Mouse (Mus musculus): ENCODE measurements around the gene Sh3pxd2a.

Gene Sh3pxd2a

DNA sequence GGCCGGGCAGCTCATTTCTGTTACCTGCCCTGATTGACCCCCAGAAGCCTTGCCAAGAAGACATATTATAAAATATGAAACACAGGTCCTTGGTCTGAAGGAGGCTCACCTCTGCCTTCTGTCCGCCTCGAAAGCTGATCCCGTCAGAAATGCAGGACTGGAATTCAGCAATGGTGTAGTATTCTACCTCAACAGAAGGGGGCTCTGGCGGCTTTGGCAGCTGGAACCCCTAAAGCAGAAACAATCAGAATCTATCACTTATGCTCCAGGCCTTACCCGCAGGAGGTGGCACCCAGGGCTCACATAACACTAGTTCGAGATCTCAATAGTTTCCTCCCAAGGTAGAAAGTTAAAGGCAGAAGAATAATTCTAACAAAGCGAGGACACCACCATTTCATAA is 194.5 kb downstream of the Sh3pxd2a start:
- no peak for DNase-seq (ENCODE audit: low spot score)

DNA sequence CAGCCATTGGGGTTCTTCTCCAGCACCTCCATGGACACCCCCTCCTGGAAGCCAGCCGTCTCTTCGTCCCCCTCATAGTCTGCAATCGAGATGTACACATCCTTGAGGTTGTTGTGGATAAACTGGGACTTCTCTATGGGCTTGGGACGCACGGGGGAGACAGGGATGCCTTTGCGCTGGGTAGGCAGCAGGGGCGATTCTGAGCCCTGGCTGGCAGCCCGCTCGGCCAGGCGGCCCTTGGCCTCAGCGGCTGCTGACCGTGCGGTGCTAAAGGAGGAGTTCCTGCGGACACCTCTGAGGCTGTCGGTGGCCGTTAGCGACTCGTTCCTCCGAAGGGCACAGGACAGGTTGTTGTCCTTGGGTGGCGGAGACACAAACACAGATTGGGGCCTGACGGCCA is 197.1 kb downstream of the Sh3pxd2a start:
- DNase-seq (ENCODE audit: low spot score), result no peak

- no peak for DNase-seq (ENCODE audit: low spot score)
Observed at GRCm38 (mm10) chr19:47266070-47266801, 198.0 kb downstream of the Sh3pxd2a start.

GRCm38 (mm10) chr19:47264322-47265092 is 199.7 kb downstream of the Sh3pxd2a start:
- peak; percentile 80 for DNase-seq (ENCODE audit: low spot score)

DNA sequence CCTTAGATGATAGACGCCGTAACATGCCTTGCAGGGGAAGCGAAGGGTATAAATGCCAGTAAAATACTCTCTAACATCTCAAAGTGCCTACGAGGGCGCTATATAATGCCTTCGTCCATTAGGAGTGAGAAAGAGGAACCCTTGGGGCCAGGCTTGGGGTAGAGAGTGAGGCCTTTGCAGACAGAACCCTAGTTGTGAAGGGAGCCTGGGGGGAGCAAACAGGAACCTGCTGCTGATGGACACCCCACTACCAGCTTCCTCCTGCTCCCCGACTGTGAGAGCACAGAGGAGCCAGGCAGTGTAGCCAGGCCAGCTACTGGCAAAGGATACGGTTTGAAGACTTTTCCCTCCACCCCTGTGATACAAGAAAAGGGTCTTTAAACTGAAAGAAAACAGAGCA is 200.6 kb downstream of the Sh3pxd2a start:
- DNase-seq (ENCODE audit: low spot score), result no peak

GRCm38 (mm10) chr19:47261196-47261595 is 203.0 kb downstream of the Sh3pxd2a start:
- DNase-seq (ENCODE audit: low spot score), result peak; percentile 62

DNA sequence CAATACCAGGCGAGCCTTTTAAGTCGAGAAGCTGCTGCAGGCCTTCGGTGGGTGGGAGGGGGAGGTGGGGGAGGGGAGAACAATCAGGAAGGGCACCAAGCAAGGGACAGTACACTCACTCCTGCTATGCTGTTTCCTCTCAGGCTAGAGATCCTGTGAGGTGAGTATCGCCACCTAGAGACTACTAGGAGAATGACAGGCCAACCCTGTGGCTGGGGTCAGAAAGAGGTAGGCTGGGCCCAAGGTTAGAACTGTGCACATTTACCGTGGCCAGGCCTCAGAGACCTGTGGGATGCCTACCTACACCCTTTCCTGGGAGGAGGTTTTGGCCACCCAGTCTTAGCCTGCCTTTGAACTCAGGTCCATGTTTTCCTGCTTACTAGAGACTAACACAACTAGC is 204.6 kb downstream of the Sh3pxd2a start:
- no peak for DNase-seq (ENCODE audit: low spot score)

DNA sequence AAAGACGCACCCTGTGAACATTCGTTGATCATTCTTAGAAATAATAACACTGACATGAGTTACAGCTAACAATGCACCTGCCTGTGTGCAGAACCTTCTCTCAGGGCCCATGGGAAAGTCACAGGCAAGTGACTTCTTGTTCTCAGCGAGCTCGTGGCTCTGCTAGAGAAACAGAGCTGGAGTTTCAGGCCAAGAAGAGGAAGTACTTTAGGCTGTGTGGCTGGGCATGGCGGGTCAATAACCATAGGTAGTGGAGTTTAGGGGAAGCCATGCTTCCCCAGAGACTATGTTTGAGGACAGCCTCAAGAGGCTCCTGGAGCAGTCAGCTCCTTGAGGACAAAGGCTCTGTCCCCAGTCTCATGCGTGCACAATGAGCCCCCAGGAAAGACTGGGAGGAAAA is 208.3 kb downstream of the Sh3pxd2a start:
- no peak for DNase-seq (ENCODE audit: low spot score)

GRCm38 (mm10) chr19:47255036-47255435 is 209.2 kb downstream of the Sh3pxd2a start:
- DNase-seq (ENCODE audit: low spot score), result no peak

DNA sequence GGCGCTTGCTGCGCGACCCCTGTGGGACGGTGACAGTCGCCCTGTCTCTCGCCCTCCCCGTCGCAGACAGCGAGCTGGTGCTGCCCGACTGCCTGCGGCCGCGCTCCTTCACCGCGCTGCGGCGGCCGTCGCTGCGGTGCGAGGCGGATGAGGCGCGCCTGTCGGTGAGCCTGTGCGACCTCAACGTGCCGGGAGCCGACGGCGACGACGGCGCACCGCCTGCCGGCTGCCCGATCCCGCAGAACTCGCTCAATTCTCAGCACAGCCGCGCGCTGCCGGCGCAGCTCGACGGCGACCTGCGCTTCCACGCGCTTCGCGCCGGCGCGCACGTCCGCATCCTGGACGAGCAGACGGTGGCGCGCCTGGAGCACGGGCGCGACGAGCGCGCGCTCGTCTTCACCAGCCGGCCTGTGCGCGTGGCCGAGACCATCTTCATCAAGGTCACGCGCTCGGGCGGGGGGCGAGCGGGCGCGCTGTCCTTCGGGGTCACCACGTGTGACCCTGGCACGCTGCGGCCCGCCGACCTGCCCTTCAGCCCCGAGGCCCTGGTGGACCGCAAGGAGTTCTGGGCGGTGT is 211.1 kb downstream of the Sh3pxd2a start:
- DNase-seq (ENCODE audit: low spot score), result no peak

- no peak for DNase-seq (ENCODE audit: low spot score)
Observed at GRCm38 (mm10) chr19:47250931-47251330, 213.3 kb downstream of the Sh3pxd2a start.

GRCm38 (mm10) chr19:47248906-47249568 is 215.2 kb downstream of the Sh3pxd2a start:
- no peak for DNase-seq (ENCODE audit: low spot score)

DNA sequence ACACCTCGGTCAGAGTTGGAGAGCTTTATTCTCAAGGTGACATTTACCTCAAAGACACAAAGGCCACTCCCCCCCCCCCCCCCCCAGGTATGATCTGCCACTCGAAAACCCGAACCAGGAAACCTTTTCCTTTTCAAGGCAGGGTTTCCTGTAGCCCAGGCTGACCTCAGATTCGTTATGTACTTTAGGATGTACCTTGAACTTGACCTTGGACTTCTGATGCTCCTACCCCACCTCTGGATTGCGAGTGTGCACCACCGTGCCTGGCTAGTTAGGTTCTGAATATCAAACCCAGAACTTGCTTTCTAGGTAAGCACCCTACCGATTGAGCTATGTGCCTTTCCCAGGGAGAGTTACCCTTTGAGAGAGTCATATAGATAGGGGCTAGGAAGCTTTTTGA is 215.9 kb downstream of the Sh3pxd2a start:
- no peak for DNase-seq (ENCODE audit: low spot score)

DNA sequence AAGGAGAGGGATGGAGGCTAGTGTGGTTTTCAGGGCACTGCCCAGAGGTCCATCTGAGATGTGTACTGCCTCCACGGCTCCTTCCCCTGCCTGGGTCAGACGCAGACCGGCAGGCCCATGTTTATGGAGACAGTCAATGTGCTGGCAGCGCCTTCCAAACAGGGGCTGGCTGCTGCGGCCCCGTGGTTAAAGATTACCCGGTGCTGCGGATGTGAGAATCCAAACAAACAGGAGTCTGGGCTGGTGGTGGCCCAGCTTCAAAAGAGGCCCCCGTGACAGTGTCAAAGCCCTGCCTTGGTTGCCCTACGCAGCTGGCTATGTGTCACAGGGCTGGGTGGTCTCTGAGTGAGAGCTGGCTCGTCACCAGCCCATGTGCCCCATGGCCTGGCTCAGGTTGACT is 216.4 kb downstream of the Sh3pxd2a start:
- no peak for DNase-seq (ENCODE audit: low spot score)

GRCm38 (mm10) chr19:47245512-47245911 is 218.7 kb downstream of the Sh3pxd2a start:
- no peak for DNase-seq (ENCODE audit: low spot score)

- no peak for DNase-seq (ENCODE audit: low spot score)
Observed at GRCm38 (mm10) chr19:47242227-47242626, 222.0 kb downstream of the Sh3pxd2a start.

GRCm38 (mm10) chr19:47240957-47241356 is 223.2 kb downstream of the Sh3pxd2a start:
- DNase-seq (ENCODE audit: low spot score), result no peak

DNA sequence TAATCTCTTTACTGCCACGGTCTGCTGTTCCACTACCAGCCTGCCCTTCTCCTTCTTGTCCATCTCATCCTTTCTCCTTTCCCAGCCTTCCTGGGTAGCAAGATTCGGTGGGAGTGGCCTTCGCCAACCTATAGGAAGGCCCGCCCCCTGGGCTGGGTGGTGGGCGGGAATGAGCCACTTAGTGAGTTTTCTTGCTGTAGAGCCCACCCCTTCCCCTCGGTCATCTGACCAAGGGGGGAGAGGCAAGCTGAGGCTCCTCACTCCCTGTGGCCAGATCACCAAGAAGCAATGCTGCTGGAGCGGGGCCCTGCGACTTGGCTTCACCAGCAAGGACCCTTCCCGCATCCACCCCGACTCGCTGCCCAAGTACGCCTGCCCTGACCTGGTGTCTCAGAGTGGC is 224.1 kb downstream of the Sh3pxd2a start:
- no peak for DNase-seq (ENCODE audit: low spot score)

DNA sequence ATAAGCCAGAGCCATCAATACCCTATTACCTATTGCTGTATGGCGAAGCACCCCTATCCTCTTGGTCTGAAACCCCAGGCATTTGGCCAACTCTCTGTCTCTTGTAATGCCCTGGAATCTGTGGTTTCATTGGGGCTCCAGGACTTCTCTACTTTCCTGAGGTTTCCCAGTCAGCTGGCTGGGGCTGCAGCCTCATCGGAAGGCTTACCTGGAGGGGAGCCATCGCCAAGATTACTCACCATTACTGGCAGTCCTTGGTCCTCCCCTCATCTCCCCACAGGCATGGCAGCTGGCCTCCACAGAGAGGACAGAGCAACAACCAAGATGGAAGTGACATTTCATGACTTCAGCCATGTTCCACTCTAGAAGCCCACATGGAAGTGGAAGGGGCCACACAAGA is 231.1 kb downstream of the Sh3pxd2a start:
- DNase-seq (ENCODE audit: low spot score), result no peak

DNA sequence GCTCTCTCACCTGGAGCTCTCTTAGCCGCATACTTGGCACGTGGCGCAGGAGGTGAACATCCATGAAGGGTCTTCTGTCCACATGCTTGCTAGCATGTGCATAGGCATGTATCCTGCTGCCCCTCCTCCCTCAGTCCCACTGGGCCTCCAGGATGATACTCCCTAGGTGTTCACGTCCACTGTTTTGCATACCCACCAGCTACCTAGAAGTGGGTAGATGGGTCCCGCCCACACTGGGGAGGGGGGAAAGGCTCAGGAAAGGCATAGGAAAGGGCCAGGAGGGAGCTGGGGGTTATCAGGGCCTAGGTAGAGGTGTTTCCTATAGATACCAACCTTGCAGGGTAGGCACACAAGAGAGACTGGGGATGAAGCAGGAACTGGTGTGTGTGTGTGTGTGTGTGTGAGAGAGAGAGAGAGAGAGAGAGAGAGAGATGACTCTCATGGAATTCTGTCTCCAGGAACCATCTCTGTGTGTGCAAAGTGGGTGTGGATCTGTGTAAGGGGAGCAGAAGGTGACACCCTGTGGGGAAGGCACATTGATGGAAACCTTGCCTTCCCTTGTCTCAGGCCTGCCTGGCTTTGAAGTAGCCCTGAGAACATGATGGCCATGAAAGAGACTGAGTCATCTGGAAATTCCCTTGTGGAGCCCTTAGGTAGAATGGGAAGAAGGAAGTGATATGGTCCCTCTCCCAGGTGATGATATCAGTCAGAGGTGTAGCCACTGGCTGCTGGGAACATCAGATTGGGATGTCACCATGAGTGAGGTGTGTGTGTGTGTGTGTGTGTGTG is 231.9 kb downstream of the Sh3pxd2a start:
- DNase-seq (ENCODE audit: low spot score), result no peak

DNA sequence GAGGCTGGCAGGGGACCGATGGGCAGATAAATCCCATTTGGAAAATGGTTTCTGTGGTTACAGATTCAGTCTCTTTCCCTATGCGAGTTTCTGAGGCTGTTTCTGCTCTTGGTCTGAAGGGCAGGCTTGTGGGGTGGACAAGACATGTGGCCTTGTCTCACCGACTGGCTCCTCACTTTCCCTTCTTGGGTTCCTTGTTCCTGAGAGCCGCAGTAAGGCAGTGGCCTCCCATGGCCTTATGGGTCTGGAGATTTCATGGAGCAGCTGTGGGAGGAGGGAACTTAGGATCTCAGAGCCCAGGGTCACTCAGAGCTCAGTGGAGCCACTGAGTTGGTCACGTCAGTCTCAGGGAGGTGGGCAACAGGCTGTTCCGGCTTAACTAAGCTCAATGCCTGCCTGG is 232.8 kb downstream of the Sh3pxd2a start:
- DNase-seq (ENCODE audit: low spot score), result no peak

DNA sequence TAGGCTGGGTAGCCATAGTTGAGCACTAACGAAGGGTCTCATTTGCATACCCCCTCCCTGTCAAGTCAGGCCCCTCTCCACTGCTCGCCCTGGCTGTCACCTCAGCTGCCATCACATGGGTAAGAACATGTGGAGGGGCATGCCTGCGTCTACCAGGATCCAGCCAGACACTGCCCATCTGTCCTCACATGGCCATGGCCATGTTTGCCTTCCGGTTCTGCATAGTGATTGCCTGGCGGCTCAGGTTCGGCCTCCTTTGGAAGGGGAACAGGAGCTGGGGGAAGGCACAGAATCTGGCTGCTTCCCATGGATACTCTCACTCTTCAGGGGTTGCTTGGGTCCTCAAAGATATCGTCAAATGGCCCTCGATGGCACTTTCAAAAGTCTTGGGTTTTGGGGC is 233.5 kb downstream of the Sh3pxd2a start:
- no peak for DNase-seq (ENCODE audit: low spot score)
